Mouse (Mus musculus) spleen, adult 2 months (tissue): ENCODE measurements at regions not wholly inside any gene's neighbourhood (a gene's known extent, or its start where the extent isn't known, plus 50 kb on each side); places are given as distances from the start of the nearest gene placed in this dataset.
"Not testable (repeated sequence)": the region's sequence is repeated elsewhere in the genome, so short reads cannot be mapped to it uniquely, and the experiment has no call there.

Experiments used
- DNase-seq, 2 experiments: peaks; one replicate each; pipeline versions ENCODE4 v3.0.0 to v3.0.0-alpha.2; 2012 to 2021; ENCODE audit warnings: low spot score in 2 of 2, low read depth in 1 of 2
- H3K27ac ChIP-seq: fragments of 200-500 bp; 2 replicates; pipeline ENCODE4 v1.5.1; 2012; ENCODE audit warnings: low read length, inconsistent platforms; ENCODE audit not compliant: insufficient read depth
- H3K27me3 ChIP-seq: fragments of 200-500 bp; 2 replicates; pipeline ENCODE4 v1.6.1; 2012; ENCODE audit warnings: mild to moderate bottlenecking, moderate library complexity, low read length, inconsistent platforms; ENCODE audit not compliant: control insufficient read depth, insufficient read depth
- H3K36me3 ChIP-seq: fragments of 200-500 bp; 2 replicates; pipeline ENCODE4 v1.6.1; 2012; ENCODE audit warnings: mild to moderate bottlenecking, low read length, inconsistent platforms; ENCODE audit not compliant: control insufficient read depth, insufficient read depth
- H3K4me1 ChIP-seq: fragments of 200-500 bp; 2 replicates; pipeline ENCODE4 v1.6.1; 2011; ENCODE audit warnings: inconsistent platforms; ENCODE audit not compliant: control insufficient read depth, insufficient read depth, insufficient read length
- H3K4me3 ChIP-seq: fragments of 200-500 bp; 2 replicates; pipeline ENCODE4 v1.5.1; 2011; ENCODE audit warnings: mild to moderate bottlenecking, inconsistent platforms; ENCODE audit not compliant: insufficient read depth, insufficient read length; ENCODE audit errors: extremely low read depth
- CTCF ChIP-seq: fragments of 200-500 bp; IDR thresholded peaks from 2 replicates; pipeline ENCODE4 v1.5.1; 2011; ENCODE audit warnings: mild to moderate bottlenecking, inconsistent platforms; ENCODE audit not compliant: insufficient read depth, insufficient read length, insufficient replicate concordance; ENCODE audit errors: extremely low read depth
- POLR2A ChIP-seq: fragments of 200-500 bp; IDR thresholded peaks from 2 replicates; pipeline ENCODE4 v1.6.1; 2011; ENCODE audit warnings: low read depth, low read length, inconsistent platforms
- WGBS: fragments of 180-500 bp; shearing (Covaris S2); methylation state at CpG from one replicate; pipeline ENCODE4 v1.1.7; 2018; 5-methylcytosine and 5-hydroxymethylcytosine counted together

DNA sequence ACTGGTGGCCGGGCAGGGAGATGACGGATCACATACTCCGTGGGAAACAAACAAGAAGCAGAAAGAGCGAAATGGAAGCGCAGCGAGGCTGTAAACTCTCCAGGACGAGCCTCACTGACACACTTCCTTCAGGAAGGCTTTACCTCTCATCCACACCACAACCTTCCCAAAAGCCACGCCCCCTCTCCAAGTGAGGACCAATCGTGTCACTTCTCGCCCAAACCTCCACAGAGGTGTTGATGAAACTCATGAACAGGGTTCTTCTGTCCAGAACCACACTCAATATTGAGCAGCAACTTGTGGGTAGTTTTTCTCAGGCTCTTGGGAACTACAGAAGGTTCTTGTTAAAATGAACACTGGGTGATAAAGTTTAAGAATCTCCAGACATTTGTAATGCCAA is 127.3 kb downstream of the Cenpf start:
- H3K4me3 ChIP-seq = no peak overlapping the region
- no peak overlapping the region for H3K27ac ChIP-seq
- H3K4me1 ChIP-seq = no peaks in the 10 kb centered on the region
- no peak for DNase-seq
- WGBS = 35% methylated on average over 10 of the region's 10 CpGs
- TF ChIP-seq CTCF (no peak), POLR2A (no peak)
- no peaks in the 10 kb centered on the region for H3K27me3 ChIP-seq
- no peaks in the 10 kb centered on the region for H3K36me3 ChIP-seq

DNA sequence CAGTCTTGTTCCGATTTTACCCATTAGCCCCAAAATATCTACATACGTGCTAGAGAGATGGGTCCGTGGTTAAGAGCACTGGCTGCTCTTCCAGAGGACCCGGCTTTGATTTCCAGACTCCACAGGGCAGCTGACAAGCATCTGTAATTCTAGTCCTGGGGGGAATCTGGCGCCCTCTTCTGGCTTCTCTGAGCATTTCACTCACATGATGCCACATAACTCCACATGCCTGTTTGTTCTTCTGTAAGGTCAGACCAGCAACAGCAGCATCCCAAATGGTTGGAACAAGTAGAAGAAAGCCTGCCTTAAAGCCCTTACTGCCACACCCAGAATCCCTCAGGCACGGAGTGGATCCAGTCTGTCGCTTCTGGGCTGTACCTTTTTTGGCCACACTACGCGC is 137.0 kb downstream of the Cenpf start:
- no peak for DNase-seq
- TF ChIP-seq POLR2A = no peak
- TF ChIP-seq CTCF = no peak
- H3K36me3 ChIP-seq = no peaks in the 10 kb centered on the region
- WGBS = 89% methylated on average over 9 of the region's 9 CpGs
- H3K27ac ChIP-seq = no peak overlapping the region
- H3K4me1 ChIP-seq = no peaks in the 10 kb centered on the region
- H3K27me3 ChIP-seq = no peaks in the 10 kb centered on the region
- H3K4me3 ChIP-seq = no peak overlapping the region

DNA sequence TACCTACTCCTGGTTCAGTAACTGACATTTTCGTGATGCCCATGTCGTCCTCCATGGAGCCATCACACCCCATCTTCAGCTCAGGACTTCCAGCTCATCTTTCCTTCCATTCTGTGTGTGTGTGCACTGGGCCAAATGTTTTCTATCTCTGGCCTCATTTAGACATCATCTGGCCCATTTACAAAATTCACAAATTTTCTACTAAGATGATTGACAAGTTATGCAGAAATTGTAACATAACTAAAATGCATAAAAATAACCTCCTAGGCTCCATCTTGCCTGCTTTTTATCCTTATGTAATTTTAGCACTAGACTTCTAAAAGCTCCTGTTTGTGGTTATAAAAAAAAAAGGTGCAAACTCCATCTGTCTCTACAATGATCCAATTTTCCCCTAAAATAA is 130.8 kb upstream of the Kcnk2 start:
- Histone ChIP-seq H3K27me3 (no peaks in the 10 kb centered on the region), H3K4me1 (no peaks in the 10 kb centered on the region), H3K27ac (no peak overlapping the region), H3K36me3 (no peaks in the 10 kb centered on the region), H3K4me3 (no peak overlapping the region)
- no peak for DNase-seq
- 94% methylated on average over 2 of the region's 2 CpGs for WGBS
- TF ChIP-seq CTCF (no peak), POLR2A (no peak)

DNA sequence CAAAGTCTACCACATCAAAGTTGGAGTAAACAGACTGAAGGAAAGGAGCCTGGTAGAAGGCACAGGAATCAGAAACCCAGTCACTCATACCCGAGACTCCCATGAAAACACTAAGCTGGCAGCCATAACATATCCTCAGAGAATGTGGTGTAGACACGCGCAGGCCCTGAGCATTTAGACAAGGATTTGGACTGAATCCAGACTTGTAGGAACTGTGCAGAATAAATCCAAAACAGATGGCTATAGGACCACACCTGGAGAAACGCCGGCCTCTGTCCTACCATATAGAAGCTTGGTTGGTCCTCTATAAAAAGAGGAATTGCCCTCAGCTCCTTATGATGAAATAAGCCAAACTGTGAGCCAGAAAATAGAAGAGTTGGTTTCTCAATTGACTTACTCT is 124.3 kb upstream of the Kcnk2 start:
- Histone ChIP-seq H3K27me3 (no peaks in the 10 kb centered on the region), H3K27ac (no peak overlapping the region), H3K4me3 (no peak overlapping the region), H3K4me1 (no peaks in the 10 kb centered on the region), H3K36me3 (no peaks in the 10 kb centered on the region)
- DNase-seq = no peak
- TF ChIP-seq CTCF (no peak), POLR2A (no peak)
- 93% methylated on average over 5 of the region's 5 CpGs for WGBS

DNA sequence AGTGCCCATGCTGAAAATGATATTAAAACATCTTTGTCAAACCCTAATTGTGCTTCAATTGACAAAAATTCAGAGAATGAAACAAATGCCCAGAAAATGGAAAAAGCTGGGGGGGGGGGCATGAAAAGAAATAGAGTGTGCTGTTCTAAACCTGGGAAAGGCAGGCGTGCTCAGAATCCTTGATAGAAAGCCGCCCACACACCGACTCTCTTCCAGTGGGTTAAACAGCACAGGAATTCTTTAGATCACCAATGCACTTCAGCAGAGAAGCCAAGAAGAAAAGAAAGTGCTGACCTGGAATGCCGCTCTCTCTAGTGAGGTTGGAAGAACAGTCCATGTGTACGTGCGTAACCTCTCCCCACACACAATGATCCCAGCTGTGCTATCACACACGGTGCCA is 113.4 kb upstream of the Kcnk2 start:
- TF ChIP-seq POLR2A = no peak
- no peak for TF ChIP-seq CTCF
- Histone ChIP-seq H3K27me3 (no peaks in the 10 kb centered on the region), H3K4me1 (no peaks in the 10 kb centered on the region), H3K36me3 (no peaks in the 10 kb centered on the region), H3K4me3 (no peak overlapping the region), H3K27ac (no peak overlapping the region)
- DNase-seq = no peak
- WGBS = 86% methylated on average over 7 of the region's 7 CpGs

DNA sequence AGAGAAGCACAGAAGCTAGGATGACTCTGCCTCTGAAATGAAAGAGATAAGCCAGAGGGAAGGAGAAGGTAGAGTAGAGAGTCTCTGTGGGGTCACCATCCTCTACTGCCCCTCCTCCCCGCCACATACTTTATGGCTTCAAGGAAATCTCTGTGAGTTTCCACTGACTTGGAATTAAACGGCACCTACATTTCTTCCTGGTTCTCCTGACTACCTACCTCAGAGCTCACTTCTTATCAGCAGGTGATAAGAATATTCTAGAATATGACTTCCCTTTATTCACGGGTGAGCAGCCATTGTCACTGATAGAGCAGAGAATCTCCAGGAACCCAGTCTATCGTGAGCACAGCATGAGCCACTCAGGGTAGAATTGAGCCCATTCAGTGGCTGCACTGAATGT is 111.3 kb upstream of the Kcnk2 start:
- TF ChIP-seq POLR2A (no peak), CTCF (no peak)
- 86% methylated on average over 4 of the region's 4 CpGs for WGBS
- H3K4me3 ChIP-seq = no peak overlapping the region
- no peaks in the 10 kb centered on the region for H3K27me3 ChIP-seq
- H3K36me3 ChIP-seq = no peaks in the 10 kb centered on the region
- no peak overlapping the region for H3K27ac ChIP-seq
- H3K4me1 ChIP-seq = no peaks in the 10 kb centered on the region
- no peak for DNase-seq

DNA sequence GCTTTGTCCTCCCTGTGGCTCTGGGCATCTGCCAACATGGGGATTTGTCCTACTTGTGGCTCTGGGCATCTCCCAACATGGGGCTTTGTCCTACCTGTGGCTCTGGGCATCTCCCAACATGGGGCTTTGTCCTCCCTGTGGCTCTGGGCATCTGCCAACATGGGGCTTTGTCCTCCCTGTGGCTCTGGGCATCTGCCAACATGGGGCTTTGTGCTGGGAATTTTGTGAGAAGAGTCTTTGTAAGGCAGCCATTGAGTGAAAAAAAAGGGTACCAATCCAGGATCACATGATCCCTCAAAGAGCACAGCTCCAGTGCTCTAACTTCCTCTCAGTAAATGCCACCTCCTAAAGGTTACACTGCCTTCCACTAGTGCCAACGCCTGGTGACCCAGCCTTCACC is 105.2 kb upstream of the Kcnk2 start:
- not testable (repeated sequence) for H3K4me3 ChIP-seq, H3K27me3 ChIP-seq, H3K4me1 ChIP-seq, H3K36me3 ChIP-seq, H3K27ac ChIP-seq, DNase-seq
- 82% methylated on average over 1 of the region's 1 CpGs for WGBS

DNA sequence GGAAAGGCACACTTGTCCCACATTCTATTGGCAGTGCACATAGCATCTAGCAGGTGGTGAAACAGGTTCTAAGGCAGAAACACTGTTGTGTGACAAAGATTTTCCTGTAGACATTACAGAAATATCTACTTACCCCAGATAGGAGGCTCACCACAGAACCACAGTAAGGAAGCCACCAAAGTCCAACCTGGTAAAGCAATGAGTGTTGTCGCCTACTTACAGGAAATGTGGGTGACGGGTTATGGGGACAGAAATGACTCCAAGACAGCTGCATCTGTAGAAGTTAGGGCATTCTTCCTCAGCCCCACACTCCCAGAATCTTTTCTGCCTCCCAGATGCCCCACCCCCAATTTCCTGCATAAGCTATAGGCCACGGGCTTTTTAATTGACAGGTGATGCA is 97.6 kb upstream of the Kcnk2 start:
- 28% methylated on average over 3 of the region's 3 CpGs for WGBS
- no peak for DNase-seq
- H3K27ac ChIP-seq = no peak overlapping the region
- H3K4me3 ChIP-seq = no peak overlapping the region
- TF ChIP-seq CTCF = no peak
- no peak for TF ChIP-seq POLR2A
- H3K27me3 ChIP-seq = no peaks in the 10 kb centered on the region
- no peaks in the 10 kb centered on the region for H3K4me1 ChIP-seq
- H3K36me3 ChIP-seq = no peaks in the 10 kb centered on the region
